Mouse (Mus musculus): Measurements from ENCODE around the gene Slc25a10. TPM values are rescaled to one million over a fixed set of nuclear protein-coding genes. Genes with fewer than 3 reads are reported as not detected.

Slc25a10 gene
- total RNA-seq, 2 experiments from 2014 or later: 5.1 to 7.0 TPM

- intact Hi-C loops (cut with DNase I; ENCODE audit: low total_unique reads): no loop called here
Observed at GRCm38 (mm10) chr11:120530085-120530964, 38.7 kb downstream of the Slc25a10 start, which contains the start of gene Gcgr. Gene Gcgr (plus strand): TSS chr11:120530699.

GRCm38 (mm10) chr11:120531646-120532045, 40.0 kb downstream of the Slc25a10 start:
- intact Hi-C loops (cut with DNase I; ENCODE audit: low total_unique reads): no loop called here
- no peak for DNase-seq

More at GRCm38 (mm10) chr11:120530085-120530964, 38.7 kb downstream of the Slc25a10 start, which contains the start of gene Gcgr:
- no peak for DNase-seq

- intact Hi-C loops (cut with DNase I; ENCODE audit: low total_unique reads): no loop called here
- DNase-seq: no peak
Observed at GRCm38 (mm10) chr11:120534093-120534492, 42.5 kb downstream of the Slc25a10 start.

- DNase-seq: no peak
- intact Hi-C loops (cut with DNase I; ENCODE audit: low total_unique reads): no loop called here
Observed at GRCm38 (mm10) chr11:120535145-120535544, 43.5 kb downstream of the Slc25a10 start.

- DNase-seq: no peak
- intact Hi-C loops (cut with DNase I; ENCODE audit: low total_unique reads): no loop called here
Observed at GRCm38 (mm10) chr11:120535804-120536203, 44.2 kb downstream of the Slc25a10 start.

GRCm38 (mm10) chr11:120538485-120538884, 46.8 kb downstream of the Slc25a10 start:
- peak; percentile 75 for DNase-seq
- intact Hi-C loops (cut with DNase I; ENCODE audit: low total_unique reads): no loop called here

- DNase-seq: no peak
- intact Hi-C loops (cut with DNase I; ENCODE audit: low total_unique reads): no loop called here
Observed at GRCm38 (mm10) chr11:120538955-120539284, 47.3 kb downstream of the Slc25a10 start.

GRCm38 (mm10) chr11:120539285-120540014, 47.8 kb downstream of the Slc25a10 start:
- DNase-seq: no peak
- intact Hi-C loops (cut with DNase I; ENCODE audit: low total_unique reads): no loop called here

GRCm38 (mm10) chr11:120541907-120542306, 50.3 kb downstream of the Slc25a10 start:
- intact Hi-C loops (cut with DNase I; ENCODE audit: low total_unique reads): no loop called here
- DNase-seq: no peak

- intact Hi-C loops (cut with DNase I; ENCODE audit: low total_unique reads): no loop called here
- DNase-seq: no peak
Observed at GRCm38 (mm10) chr11:120542376-120542775, 50.7 kb downstream of the Slc25a10 start.

- DNase-seq: no peak
- intact Hi-C loops (cut with DNase I; ENCODE audit: low total_unique reads): no loop called here
Observed at GRCm38 (mm10) chr11:120545964-120546363, 54.3 kb downstream of the Slc25a10 start.

GRCm38 (mm10) chr11:120547469-120547868, 55.8 kb downstream of the Slc25a10 start:
- intact Hi-C loops (cut with DNase I; ENCODE audit: low total_unique reads): no loop called here

GRCm38 (mm10) chr11:120548214-120548613, 56.6 kb downstream of the Slc25a10 start:
- intact Hi-C loops (cut with DNase I; ENCODE audit: low total_unique reads): no loop called here

More at GRCm38 (mm10) chr11:120547469-120547868, 55.8 kb downstream of the Slc25a10 start:
- no peak for DNase-seq

GRCm38 (mm10) chr11:120548786-120549167, 57.1 kb downstream of the Slc25a10 start:
- DNase-seq: no peak
- intact Hi-C loops (cut with DNase I; ENCODE audit: low total_unique reads): no loop called here

More at GRCm38 (mm10) chr11:120548214-120548613, 56.6 kb downstream of the Slc25a10 start:
- DNase-seq: no peak

Other genes starting within 250 kb of the Slc25a10 start
- 100 to 1,000 TPM; 308 to 391 TPM for gene Actg1, start 143.3 kb upstream of the Slc25a10 start, total RNA-seq (2021)
- under 1 TPM; 0.16 to 0.39 TPM for gene Fscn2, start 130.3 kb upstream of the Slc25a10 start, total RNA-seq (2021)
- gene Faap100, start 113.1 kb upstream of the Slc25a10 start, total RNA-seq (2021): 10 to 100 TPM; 11.2 to 16.0 TPM
- gene Nploc4, start 54.1 kb upstream of the Slc25a10 start, total RNA-seq (2021): 10 to 100 TPM; 55.1 to 61.7 TPM
- not detected for gene Tspan10, start 49.2 kb upstream of the Slc25a10 start, total RNA-seq (2021)
- gene Pde6g, start 38.3 kb upstream of the Slc25a10 start, total RNA-seq (2021): under 1 TPM; 0.16 to 0.35 TPM
- 10 to 100 TPM; 26.5 to 29.0 TPM for gene Oxld1, start 33.8 kb upstream of the Slc25a10 start, total RNA-seq (2021)
- 1 to 10 TPM; 4.3 to 5.3 TPM for gene Ccdc137, start 33.7 kb upstream of the Slc25a10 start, total RNA-seq (2021)
- 10 to 100 TPM; 11.4 to 11.8 TPM for gene Arl16, start 24.2 kb upstream of the Slc25a10 start, total RNA-seq (2021)
- gene Mrpl12, start 7.2 kb upstream of the Slc25a10 start, total RNA-seq (2021): 100 to 1,000 TPM; 133 to 143 TPM
- under 1 TPM in 1 of 2 experiments, not detected in 1; 0.38 TPM for gene Gcgr, start 38.9 kb downstream of the Slc25a10 start, total RNA-seq (2021)
- 10 to 100 TPM; 31.1 to 33.3 TPM for gene Mcrip1, start 57.9 kb downstream of the Slc25a10 start, total RNA-seq (2021)
- 100 to 1,000 TPM; 159 to 234 TPM for gene Ppp1r27, start 59.3 kb downstream of the Slc25a10 start, total RNA-seq (2021)
- gene P4hb, start 81.4 kb downstream of the Slc25a10 start, total RNA-seq (2021): 100 to 1,000 TPM; 264 to 301 TPM
- gene Arhgdia, start 89.8 kb downstream of the Slc25a10 start, total RNA-seq (2021): 100 to 1,000 TPM; 118 to 144 TPM
- gene Alyref, start 106.5 kb downstream of the Slc25a10 start, total RNA-seq (2021): 10 to 100 TPM; 44.6 to 60.9 TPM
- 10 to 100 TPM; 54.0 to 55.6 TPM for gene Anapc11, start 106.6 kb downstream of the Slc25a10 start, total RNA-seq (2021)
- not detected for gene Npb, start 116.6 kb downstream of the Slc25a10 start, total RNA-seq (2021)
- 10 to 100 TPM; 25.7 to 25.8 TPM for gene Pcyt2, start 126.1 kb downstream of the Slc25a10 start, total RNA-seq (2021)
- 1 to 10 TPM; 5.2 to 5.4 TPM for gene Sirt7, start 133.4 kb downstream of the Slc25a10 start, total RNA-seq (2021)
- gene Mafg, start 141.8 kb downstream of the Slc25a10 start, total RNA-seq (2021): 10 to 100 TPM; 29.9 to 33.1 TPM
- 10 to 100 TPM; 10.3 to 13.3 TPM for gene Pycr1, start 151.9 kb downstream of the Slc25a10 start, total RNA-seq (2021)
- gene Myadml2, start 156.3 kb downstream of the Slc25a10 start, total RNA-seq (2021): 100 to 1,000 TPM; 111 to 136 TPM
- gene Notum, start 169.3 kb downstream of the Slc25a10 start, total RNA-seq (2021): under 1 TPM in 1 of 2 experiments, not detected in 1; 0.39 TPM
- gene Aspscr1, start 181.1 kb downstream of the Slc25a10 start, total RNA-seq (2021): 10 to 100 TPM; 25.0 to 26.9 TPM
- 10 to 100 TPM; 25.7 to 33.3 TPM for gene Cenpx, start 221.9 kb downstream of the Slc25a10 start, total RNA-seq (2021)
- 1 to 10 TPM; 5.2 to 5.4 TPM for gene Lrrc45, start 222.1 kb downstream of the Slc25a10 start, total RNA-seq (2021)
- 1 to 10 TPM; 1.5 to 1.9 TPM for gene Rac3, start 229.6 kb downstream of the Slc25a10 start, total RNA-seq (2021)
- 1 to 10 TPM; 5.4 to 6.2 TPM for gene Dcxr, start 235.4 kb downstream of the Slc25a10 start, total RNA-seq (2021)
- gene Cbr2, start 240.3 kb downstream of the Slc25a10 start, total RNA-seq (2021): 10 to 100 TPM; 10.6 to 14.4 TPM

Data from gastrocnemius, postnatal 14 days (tissue).